In the genomic region with DNA sequence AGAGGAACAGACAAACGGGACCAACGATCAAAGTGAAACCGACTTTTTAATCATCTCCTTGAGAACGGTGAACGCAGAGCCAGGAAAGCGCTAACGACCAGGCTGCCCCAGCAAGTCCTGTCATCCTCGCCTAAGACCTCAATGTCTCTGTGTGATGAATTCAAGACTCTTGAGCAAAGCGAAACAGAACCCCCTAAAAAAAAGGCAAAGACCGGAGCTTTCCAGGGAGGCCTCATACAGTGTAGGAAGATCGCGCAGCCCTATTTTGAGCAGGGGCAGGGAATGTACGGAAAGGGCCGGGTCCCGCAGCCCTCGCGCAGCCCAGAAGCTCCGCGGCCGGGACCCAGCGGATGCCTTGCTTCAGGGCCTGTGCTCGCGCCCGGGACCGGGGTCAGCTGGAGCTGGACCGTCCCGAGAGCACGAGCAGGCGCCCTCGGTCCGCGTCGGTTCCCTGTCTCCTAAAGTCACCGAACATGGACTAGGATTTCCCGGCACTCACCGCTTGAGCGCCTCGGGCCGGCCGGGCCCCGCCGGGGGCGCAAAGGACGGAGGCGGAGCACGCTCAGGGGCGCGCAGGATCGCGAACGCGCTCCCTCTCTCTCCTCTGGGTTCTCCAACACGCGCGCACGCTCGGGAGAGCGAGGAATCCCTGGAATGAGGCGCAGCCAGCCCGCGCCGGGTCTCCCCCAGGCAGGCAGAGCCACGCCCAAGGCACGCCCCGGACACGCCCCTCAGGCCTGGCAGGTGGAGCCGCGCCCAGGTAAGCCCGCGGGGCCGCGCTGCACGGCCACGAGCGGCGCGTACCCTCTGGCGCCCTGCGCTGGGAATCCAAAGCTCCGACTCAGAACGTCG, we compare ENCODE assay signal across 8 mouse cellular contexts. TPM values are rescaled to one million over a fixed set of nuclear protein-coding genes. Genes with fewer than 3 reads are reported as not detected.
A peak's percentile ranks its signal among the peaks of the same experiment; 100 is the strongest.
DNase-seq lines count a peak whose midpoint lies in the region; ATAC-seq and TF ChIP-seq lines count a peak whose summit lies in the region.

No protein-coding gene starts in this region.

- peak; percentile 82 for DNase-seq in A20 (ENCODE audit: low read depth, low spot score)
- peak; percentile 70 for DNase-seq in adrenal gland, postnatal 25 days
- peak; percentile 96 for DNase-seq in embryonic facial prominence, embryonic 14.5 days (ENCODE audit: low spot score)
- peak; percentile 89 for DNase-seq in limb, embryonic 14.5 days (ENCODE audit: low spot score)

- peaks cover 3% of the 10 kb centered on the region; the same call in 1 of the 2 replicates for H3K27me3 ChIP-seq in embryonic facial prominence, embryonic 14.5 days (replicated peaks; ENCODE audit: control insufficient read depth, insufficient read depth, low read length)
- peaks cover 36% of the 10 kb centered on the region for H3K27me3 ChIP-seq in heart, embryonic 11.5 days (ENCODE audit: control insufficient read depth, insufficient read depth, low read length)
- peaks cover 26% of the 10 kb centered on the region for H3K27me3 ChIP-seq in kidney, embryonic 15.5 days
- H3K27me3 ChIP-seq in limb, embryonic 14.5 days (ENCODE audit: control insufficient read depth, insufficient read depth, low read length): no peaks in the 10 kb centered on the region
- H3K27me3 ChIP-seq in myocyte (ENCODE audit: control insufficient read depth, insufficient read depth, insufficient read length): peaks cover 7% of the 10 kb centered on the region
- H3K27me3 ChIP-seq in stomach, embryonic 16.5 days (ENCODE audit: control insufficient read depth, insufficient read depth, low read length): 0 out of 2 replicates have a peak, but pooled peaks cover 5% of the 10 kb centered on the region

- peak overlapping the region; percentile 88 for H3K27ac ChIP-seq in embryonic facial prominence, embryonic 14.5 days (replicated peaks; ENCODE audit: low read depth, low read length)
- peak overlapping the region; percentile 22; the same call in 1 of the 2 replicates for H3K27ac ChIP-seq in heart, embryonic 11.5 days (ENCODE audit: low read depth, low read length)
- peak overlapping the region; percentile 82 for H3K27ac ChIP-seq in kidney, embryonic 15.5 days
- peak overlapping the region; percentile 79 for H3K27ac ChIP-seq in limb, embryonic 14.5 days (replicated peaks; ENCODE audit: low read depth, low read length)
- H3K27ac ChIP-seq in stomach, embryonic 16.5 days (ENCODE audit: low read length): peak overlapping the region; percentile 91

- H3K4me2 ChIP-seq in embryonic facial prominence, embryonic 14.5 days (ENCODE audit: low read depth, low read length): peak overlapping the region; percentile 100
- peak overlapping the region; percentile 100 for H3K4me2 ChIP-seq in heart, embryonic 11.5 days
- H3K4me2 ChIP-seq in kidney, embryonic 15.5 days: peak overlapping the region; percentile 100
- peak overlapping the region; percentile 100 for H3K4me2 ChIP-seq in limb, embryonic 14.5 days (replicated peaks; ENCODE audit: low read depth, low read length, severe bottlenecking)
- peak overlapping the region; percentile 86 for H3K4me2 ChIP-seq in myocyte (ENCODE audit: low read depth)
- H3K4me2 ChIP-seq in stomach, embryonic 16.5 days (ENCODE audit: low read depth, low read length): peak overlapping the region; percentile 98

- peak overlapping the region; percentile 9 for H3ac ChIP-seq in myocyte (ENCODE audit: control insufficient read depth, insufficient read length)

- H3K79me2 ChIP-seq in myocyte (ENCODE audit: control insufficient read depth, insufficient read depth): no peaks in the 10 kb centered on the region

- peak overlapping the region; percentile 84 for H3K9ac ChIP-seq in embryonic facial prominence, embryonic 14.5 days (ENCODE audit: low read depth, low read length)
- peak overlapping the region; percentile 69 for H3K9ac ChIP-seq in heart, embryonic 11.5 days (ENCODE audit: low read depth, low read length)
- H3K9ac ChIP-seq in kidney, embryonic 15.5 days: peak overlapping the region; percentile 62
- H3K9ac ChIP-seq in limb, embryonic 14.5 days (ENCODE audit: low read depth, low read length, severe bottlenecking): peak overlapping the region; percentile 82
- H3K9ac ChIP-seq in stomach, embryonic 16.5 days (ENCODE audit: low read length): peak overlapping the region; percentile 76

- H3K36me3 ChIP-seq in embryonic facial prominence, embryonic 14.5 days (ENCODE audit: control insufficient read depth, insufficient read depth, low read length): no peaks in the 10 kb centered on the region
- H3K36me3 ChIP-seq in heart, embryonic 11.5 days (ENCODE audit: control insufficient read depth, insufficient read depth, low read length): no peaks in the 10 kb centered on the region
- H3K36me3 ChIP-seq in kidney, embryonic 15.5 days: no peaks in the 10 kb centered on the region
- H3K36me3 ChIP-seq in limb, embryonic 14.5 days (ENCODE audit: control insufficient read depth, insufficient read depth, low read length): no peaks in the 10 kb centered on the region
- H3K36me3 ChIP-seq in myocyte (ENCODE audit: control insufficient read depth, insufficient read depth): no peaks in the 10 kb centered on the region
- no peaks in the 10 kb centered on the region for H3K36me3 ChIP-seq in stomach, embryonic 16.5 days (ENCODE audit: control insufficient read depth, insufficient read depth, low read length)

- H3K4me3 ChIP-seq in embryonic facial prominence, embryonic 14.5 days (ENCODE audit: low read depth, low read length): peak overlapping the region; percentile 75
- H3K4me3 ChIP-seq in heart, embryonic 11.5 days (ENCODE audit: low read depth, low read length): peak overlapping the region; percentile 70
- peak overlapping the region; percentile 67 for H3K4me3 ChIP-seq in kidney, embryonic 15.5 days (replicated peaks)
- H3K4me3 ChIP-seq in limb, embryonic 14.5 days (replicated peaks; ENCODE audit: low read length): peak overlapping the region; percentile 76
- H3K4me3 ChIP-seq in myocyte: peak overlapping the region; percentile 21
- H3K4me3 ChIP-seq in stomach, embryonic 16.5 days (replicated peaks; ENCODE audit: low read length): peak overlapping the region; percentile 58

- 0 out of 2 replicates have a peak, but pooled peaks have one; percentile 49 for TF ChIP-seq POLR2A in limb, embryonic 14.5 days (IDR thresholded peaks at IDR 0.05; ENCODE audit: borderline replicate concordance, extremely low read depth, insufficient read depth, insufficient read length)
- peak; percentile 47 for TF ChIP-seq POLR2A in myocyte (IDR thresholded peaks at IDR 0.05; ENCODE audit: insufficient read length, low read depth)

- no peaks in the 10 kb centered on the region for H3K9me3 ChIP-seq in embryonic facial prominence, embryonic 14.5 days (ENCODE audit: control insufficient read depth, low read length)
- peaks cover 3% of the 10 kb centered on the region; the same call in 1 of the 2 replicates for H3K9me3 ChIP-seq in heart, embryonic 11.5 days (replicated peaks; ENCODE audit: control insufficient read depth, low read length)
- no peaks in the 10 kb centered on the region for H3K9me3 ChIP-seq in kidney, embryonic 15.5 days (replicated peaks)
- no peaks in the 10 kb centered on the region for H3K9me3 ChIP-seq in limb, embryonic 14.5 days (ENCODE audit: control insufficient read depth, low read length)
- no peaks in the 10 kb centered on the region for H3K9me3 ChIP-seq in stomach, embryonic 16.5 days (replicated peaks; ENCODE audit: control insufficient read depth, low read length)

- H3K4me1 ChIP-seq in embryonic facial prominence, embryonic 14.5 days (ENCODE audit: control insufficient read depth, insufficient read depth, low read length): peaks cover 18% of the 10 kb centered on the region; the same call in 1 of the 2 replicates
- peaks cover 10% of the 10 kb centered on the region for H3K4me1 ChIP-seq in heart, embryonic 11.5 days (ENCODE audit: control insufficient read depth, insufficient read depth, low read length)
- H3K4me1 ChIP-seq in kidney, embryonic 15.5 days: peaks cover 41% of the 10 kb centered on the region
- peaks cover 22% of the 10 kb centered on the region for H3K4me1 ChIP-seq in limb, embryonic 14.5 days (ENCODE audit: control insufficient read depth, insufficient read depth, low read length)
- peaks cover 5% of the 10 kb centered on the region; the same call in 1 of the 2 replicates for H3K4me1 ChIP-seq in stomach, embryonic 16.5 days (ENCODE audit: control insufficient read depth, insufficient read depth, low read length)

- ATAC-seq in embryonic facial prominence, embryonic 14.5 days (ENCODE audit: low read depth): peak; percentile 89
- ATAC-seq in heart, embryonic 11.5 days (replicated peaks; ENCODE audit: insufficient number of reproducible peaks, low FRiP score, low TSS enrichment): peak; percentile 78
- ATAC-seq in kidney, embryonic 15.5 days (replicated peaks; ENCODE audit: low FRiP score): peak; percentile 89
- peak; percentile 84 for ATAC-seq in limb, embryonic 14.5 days (ENCODE audit: low FRiP score, low read depth)
- peak; percentile 92 for ATAC-seq in stomach, embryonic 16.5 days (ENCODE audit: insufficient read depth, low FRiP score)

- WGBS in embryonic facial prominence, embryonic 14.5 days: under 1% methylated on average over 40 of the region's 82 CpGs
- under 1% methylated on average over 82 of the region's 82 CpGs for WGBS in heart, embryonic 11.5 days (ENCODE audit: insufficient replicate concordance)
- under 1% methylated on average over 82 of the region's 82 CpGs for WGBS in kidney, embryonic 15.5 days
- WGBS in limb, embryonic 14.5 days: under 1% methylated on average over 46 of the region's 82 CpGs
- under 1% methylated on average over 76 of the region's 82 CpGs for WGBS in stomach, embryonic 16.5 days

TF ChIP-seq in myocyte, 11 proteins besides CTCF, POLR2A, EP300 and RAD21:
- TF ChIP-seq MYOD1 (IDR thresholded peaks at IDR 0.05; ENCODE audit: control insufficient read depth in 1 of 3, insufficient read length in 2 of 3, low read depth in 2 of 3): peak in 1 of 3 experiments; percentile 65
- no peak for TF ChIP-seq SRF (IDR thresholded peaks at IDR 0.05; ENCODE audit: control insufficient read depth, insufficient read length, low read depth)
- TF ChIP-seq MYOG (IDR thresholded peaks at IDR 0.05; ENCODE audit: control insufficient read depth in 1 of 3, insufficient read depth in 1 of 3, insufficient read length in 2 of 3, low read depth in 2 of 3): peak in 1 of 3 experiments; percentile 81

RNA-seq across cellular contexts. Expression of a gene that starts 1.2 kb away (rescaled TPM):
- total RNA-seq in adrenal gland, postnatal 25 days (2021): 47.0 and 56.4 TPM in 2 replicates
- polyA plus RNA-seq in embryonic facial prominence, embryonic 14.5 days (2014; fragmentation: Nextera tagmentation; extraction: Ambion mirVana): 76.8 and 80.2 TPM in 2 replicates
- 49.1 and 51.6 TPM in 2 replicates for polyA plus RNA-seq in heart, embryonic 11.5 days (2014; fragmentation: Nextera tagmentation; extraction: Ambion mirVana)
- polyA plus RNA-seq in kidney, embryonic 15.5 days (2015; fragmentation: Nextera tagmentation; extraction: Ambion mirVana): 106 and 110 TPM in 2 replicates
- polyA plus RNA-seq in limb, embryonic 14.5 days (2012; rRNA removed): 70.1 and 91.7 TPM in 2 replicates
- 103 and 113 TPM in 2 replicates for polyA plus RNA-seq in limb, embryonic 14.5 days (2014; fragmentation: Nextera tagmentation; extraction: Ambion mirVana)
- 21.1 TPM for polyA plus RNA-seq in myocyte (2012; fragmentation: generic; extraction: Trizol)
- 75.1 and 77.1 TPM in 2 replicates for polyA plus RNA-seq in stomach, embryonic 16.5 days (2015; fragmentation: Nextera tagmentation; extraction: Ambion mirVana)

Comparison
In these comparisons a context has a peak if more than half of its experiments do, and no peak if none do; other contexts are left out.
1. Peak in every context shown above with its lines: DNase-seq, ATAC-seq, H3K4me3 ChIP-seq and H3K27ac ChIP-seq.
2. H3K27ac ChIP-seq: peak in every context shown above with its lines; median percentile 91 in stomach, embryonic 16.5 days; 88 in embryonic facial prominence, embryonic 14.5 days; 82 in kidney, embryonic 15.5 days; 79 in limb, embryonic 14.5 days; 22 in heart, embryonic 11.5 days.
3. H3K4me3 ChIP-seq: peak in every context shown above with its lines; median percentile 76 in limb, embryonic 14.5 days; 75 in embryonic facial prominence, embryonic 14.5 days; 70 in heart, embryonic 11.5 days; 67 in kidney, embryonic 15.5 days; 58 in stomach, embryonic 16.5 days; 21 in myocyte.